Comparison of ENCODE assay signal across 8 mouse cellular contexts in genomic region chr14:18269947-18270528, GRCm38 (mm10). TPM values are rescaled to one million over a fixed set of nuclear protein-coding genes. Genes with fewer than 3 reads are reported as not detected.
DNase-seq lines count a peak whose midpoint lies in the region; ATAC-seq and TF ChIP-seq lines count a peak whose summit lies in the region.
"Not testable (repeated sequence)": the region's sequence is repeated elsewhere in the genome, so short reads cannot be mapped to it uniquely, and the experiment has no call there.

No protein-coding gene starts in this region.

- peak; percentile 40 for DNase-seq in MEL (ENCODE audit: low read depth, low spot score)
- DNase-seq in heart, adult 11 months = peak; percentile 94
- not testable (repeated sequence) for DNase-seq in left cerebral cortex, adult 2 months (ENCODE audit: extremely low spot score in 1 of 2, low spot score in 2 of 2); lung, adult 2 months; midbrain, postnatal 0 days (ENCODE audit: low spot score)

- peaks cover 32% of the 10 kb centered on the region for H3K79me2 ChIP-seq in MEL (ENCODE audit: control insufficient read depth, insufficient read depth, low read length, poor library complexity)

- peak overlapping the region; percentile 65 to 97 for H3K4me3 ChIP-seq in MEL (ENCODE audit: control insufficient read depth in 1 of 2, insufficient read depth in 1 of 2, low read depth in 2 of 2, low read length in 2 of 2)
- H3K4me3 ChIP-seq in embryonic facial prominence, embryonic 12.5 days = peak overlapping the region; percentile 93
- peak overlapping the region; percentile 93 for H3K4me3 ChIP-seq in hindbrain, embryonic 15.5 days
- H3K4me3 ChIP-seq in left cerebral cortex, adult 2 months = peak overlapping the region; percentile 79
- H3K4me3 ChIP-seq in lung, adult 2 months (replicated peaks; ENCODE audit: extremely low read depth, low read depth, low read length) = peak overlapping the region; percentile 78
- peak overlapping the region; percentile 88 for H3K4me3 ChIP-seq in midbrain, postnatal 0 days (ENCODE audit: low read depth, low read length)
- peak overlapping the region; percentile 69 for H3K4me3 ChIP-seq in stomach, embryonic 16.5 days (replicated peaks; ENCODE audit: low read length)

- H3K4me2 ChIP-seq in embryonic facial prominence, embryonic 12.5 days (replicated peaks) = peak overlapping the region; percentile 66
- peak overlapping the region; percentile 65 for H3K4me2 ChIP-seq in hindbrain, embryonic 15.5 days
- H3K4me2 ChIP-seq in midbrain, postnatal 0 days (ENCODE audit: low read depth, low read length, poor library complexity, severe bottlenecking) = peak overlapping the region; percentile 59
- H3K4me2 ChIP-seq in stomach, embryonic 16.5 days (ENCODE audit: low read depth, low read length) = peak overlapping the region; percentile 77

- peak overlapping the region; percentile 95 for H3K9ac ChIP-seq in MEL (ENCODE audit: control insufficient read depth, low read depth, low read length, poor library complexity, severe bottlenecking)
- peak overlapping the region; percentile 95 for H3K9ac ChIP-seq in embryonic facial prominence, embryonic 12.5 days
- peak overlapping the region; percentile 99 for H3K9ac ChIP-seq in hindbrain, embryonic 15.5 days
- H3K9ac ChIP-seq in midbrain, postnatal 0 days (replicated peaks; ENCODE audit: low read length, poor library complexity, severe bottlenecking) = peak overlapping the region; percentile 97
- peak overlapping the region; percentile 83 for H3K9ac ChIP-seq in stomach, embryonic 16.5 days (ENCODE audit: low read length)

- intact Hi-C loops in left cerebral cortex, adult 2 months (cut with DNase I) = loop anchor here (1.0 to 2.0 kb wide), 2 partner anchors 57 to 61 kb away; partner anchors contain the start of gene Ube2e1

- WGBS in embryonic facial prominence, embryonic 12.5 days = under 1% methylated on average over 24 of the region's 24 CpGs
- under 1% methylated on average over 24 of the region's 24 CpGs for WGBS in hindbrain, embryonic 15.5 days
- 1% methylated on average over 24 of the region's 24 CpGs for WGBS in lung, adult 2 months
- under 1% methylated on average over 18 of the region's 24 CpGs for WGBS in midbrain, postnatal 0 days
- WGBS in stomach, embryonic 16.5 days = 0% methylated on average over 21 of the region's 24 CpGs

- peak overlapping the region; percentile 81 for H3K27ac ChIP-seq in MEL (ENCODE audit: control insufficient read depth, low read depth, low read length)
- peak overlapping the region; percentile 84 for H3K27ac ChIP-seq in embryonic facial prominence, embryonic 12.5 days
- H3K27ac ChIP-seq in hindbrain, embryonic 15.5 days (replicated peaks) = peak overlapping the region; percentile 88
- H3K27ac ChIP-seq in left cerebral cortex, adult 2 months = peak overlapping the region; percentile 81
- peak overlapping the region; percentile 87 for H3K27ac ChIP-seq in midbrain, postnatal 0 days (ENCODE audit: low read depth, low read length)
- peak overlapping the region; percentile 60 for H3K27ac ChIP-seq in stomach, embryonic 16.5 days (ENCODE audit: low read length)

- not testable (repeated sequence) for TF ChIP-seq POLR2A in MEL (IDR thresholded peaks at IDR 0.05; ENCODE audit: control insufficient read depth in 1 of 2, insufficient read depth in 1 of 2, low read depth in 1 of 2, low read length in 2 of 2, poor library complexity in 1 of 2); lung, adult 2 months (IDR thresholded peaks at IDR 0.05; ENCODE audit: borderline replicate concordance, extremely low read depth, low read depth, low read length)

- H3K9me3 ChIP-seq in MEL (replicated peaks; ENCODE audit: insufficient read depth, low read length); embryonic facial prominence, embryonic 12.5 days; hindbrain, embryonic 15.5 days; midbrain, postnatal 0 days (ENCODE audit: low read length); stomach, embryonic 16.5 days (replicated peaks; ENCODE audit: control insufficient read depth, low read length): not testable (repeated sequence)

- TF ChIP-seq CTCF in MEL (IDR thresholded peaks at IDR 0.05 in 2 of 3, conservative IDR thresholded peaks at IDR 0.05 in 1 of 3; ENCODE audit: control insufficient read depth in 1 of 3, insufficient read depth in 1 of 3, low read depth in 2 of 3, low read length in 3 of 3, poor library complexity in 1 of 3, severe bottlenecking in 1 of 3); left cerebral cortex, adult 2 months (IDR thresholded peaks at IDR 0.05); lung, adult 2 months (IDR thresholded peaks at IDR 0.05; ENCODE audit: insufficient read depth, low read length); midbrain, postnatal 0 days (IDR thresholded peaks at IDR 0.05): not testable (repeated sequence)

- not testable (repeated sequence) for H3K4me1 ChIP-seq in MEL (ENCODE audit: control insufficient read depth in 1 of 2, insufficient read depth in 2 of 2, low read length in 2 of 2); embryonic facial prominence, embryonic 12.5 days; lung, adult 2 months (ENCODE audit: control insufficient read depth, insufficient read depth, low read length); midbrain, postnatal 0 days (ENCODE audit: insufficient read depth, low read length); stomach, embryonic 16.5 days (ENCODE audit: control insufficient read depth, insufficient read depth, low read length)
- H3K4me1 ChIP-seq in hindbrain, embryonic 15.5 days (replicated peaks) = peaks cover 25% of the 10 kb centered on the region

- peaks cover 10 to 16% of the 10 kb centered on the region in 2 experiments for H3K36me3 ChIP-seq in MEL (ENCODE audit: control insufficient read depth in 1 of 2, insufficient read depth in 2 of 2, low read length in 2 of 2)
- peaks cover 25% of the 10 kb centered on the region for H3K36me3 ChIP-seq in embryonic facial prominence, embryonic 12.5 days
- H3K36me3 ChIP-seq in hindbrain, embryonic 15.5 days = peaks cover 23% of the 10 kb centered on the region
- H3K36me3 ChIP-seq in midbrain, postnatal 0 days (ENCODE audit: insufficient read depth, low read length); stomach, embryonic 16.5 days (ENCODE audit: control insufficient read depth, insufficient read depth, low read length): not testable (repeated sequence)

- TF ChIP-seq EP300 in MEL (IDR thresholded peaks at IDR 0.05; ENCODE audit: low read depth in 1 of 2, low read length in 2 of 2) = not testable (repeated sequence)

- H3K27me3 ChIP-seq in MEL (ENCODE audit: control insufficient read depth in 1 of 2, insufficient read depth in 2 of 2, low read length in 2 of 2); embryonic facial prominence, embryonic 12.5 days; hindbrain, embryonic 15.5 days; midbrain, postnatal 0 days (ENCODE audit: insufficient read depth, low read length); stomach, embryonic 16.5 days (ENCODE audit: control insufficient read depth, insufficient read depth, low read length): not testable (repeated sequence)

- not testable (repeated sequence) for TF ChIP-seq RAD21 in MEL (IDR thresholded peaks at IDR 0.05; ENCODE audit: low read depth, low read length)

- not testable (repeated sequence) for ATAC-seq in embryonic facial prominence, embryonic 12.5 days (ENCODE audit: insufficient number of reproducible peaks, insufficient read depth, low FRiP score, low TSS enrichment); stomach, embryonic 16.5 days (ENCODE audit: insufficient read depth, low FRiP score)
- peak; percentile 1; the same call in 1 of the 2 replicates for ATAC-seq in hindbrain, embryonic 15.5 days (ENCODE audit: low FRiP score, low read depth)
- peak; percentile 14 for ATAC-seq in midbrain, postnatal 0 days (ENCODE audit: low FRiP score)

RNA-seq across cellular contexts. Expression of gene Nkiras1, which starts 0.9 kb away (rescaled TPM):
- 5.7 and 6.8 TPM in 2 replicates for total RNA-seq in MEL (2012; rRNA removed)
- 1 to 10 TPM in 1 of 2 experiments, not detected in 1; 6.9 TPM for polyA plus RNA-seq in MEL (2012; ENCODE audit: insufficient read depth in 1 of 2, insufficient read length in 2 of 2, low read depth in 1 of 2, low replicate concordance in 2 of 2, missing spikeins in 1 of 2)
- 17.4 and 21.5 TPM in 2 replicates for polyA plus RNA-seq in embryonic facial prominence, embryonic 12.5 days (2016; fragmentation: Nextera tagmentation; extraction: Ambion mirVana)
- 54.3 and 54.9 TPM in 2 replicates for polyA plus RNA-seq in hindbrain, embryonic 15.5 days (2015; fragmentation: Nextera tagmentation; extraction: Ambion mirVana)
- 100 to 1,000 TPM in 1 of 2 experiments, 10 to 100 TPM in 1; 97.0 to 107 TPM for total RNA-seq in left cerebral cortex, adult 2 months (2021)
- polyA plus RNA-seq in lung, adult 2 months (2012; rRNA removed) = 3.0 and 5.0 TPM in 2 replicates
- total RNA-seq in midbrain, postnatal 0 days (2014; rRNA removed) = 24.4 and 27.0 TPM in 2 replicates
- polyA plus RNA-seq in midbrain, postnatal 0 days (2015; fragmentation: Nextera tagmentation; extraction: Ambion mirVana) = 61.2 and 65.3 TPM in 2 replicates
- 16.7 and 19.5 TPM in 2 replicates for polyA plus RNA-seq in stomach, embryonic 16.5 days (2015; fragmentation: Nextera tagmentation; extraction: Ambion mirVana)

RNA-seq across cellular contexts. Expression of gene Rpl15, which starts 1.2 kb away (rescaled TPM):
- total RNA-seq in MEL (2012; rRNA removed) = 1,780 and 1,810 TPM in 2 replicates
- polyA plus RNA-seq in MEL (2012; ENCODE audit: insufficient read depth in 1 of 2, insufficient read length in 2 of 2, low read depth in 1 of 2, low replicate concordance in 2 of 2, missing spikeins in 1 of 2) = 100 to 1,000 TPM in 1 of 2 experiments, 10 to 100 TPM in 1; 99.6 to 885 TPM
- 390 and 444 TPM in 2 replicates for polyA plus RNA-seq in embryonic facial prominence, embryonic 12.5 days (2016; fragmentation: Nextera tagmentation; extraction: Ambion mirVana)
- 257 and 269 TPM in 2 replicates for polyA plus RNA-seq in hindbrain, embryonic 15.5 days (2015; fragmentation: Nextera tagmentation; extraction: Ambion mirVana)
- 100 to 1,000 TPM; 339 to 400 TPM for total RNA-seq in left cerebral cortex, adult 2 months (2021)
- 105 and 148 TPM in 2 replicates for polyA plus RNA-seq in lung, adult 2 months (2012; rRNA removed)
- 558 and 568 TPM in 2 replicates for total RNA-seq in midbrain, postnatal 0 days (2014; rRNA removed)
- polyA plus RNA-seq in midbrain, postnatal 0 days (2015; fragmentation: Nextera tagmentation; extraction: Ambion mirVana) = 287 and 293 TPM in 2 replicates
- 302 and 417 TPM in 2 replicates for polyA plus RNA-seq in stomach, embryonic 16.5 days (2015; fragmentation: Nextera tagmentation; extraction: Ambion mirVana)

RNA-seq across cellular contexts. Expression of gene Nr1d2, which starts 31.1 kb away (rescaled TPM):
- 5.4 and 6.1 TPM in 2 replicates for total RNA-seq in MEL (2012; rRNA removed)
- polyA plus RNA-seq in MEL (2012; ENCODE audit: insufficient read depth in 1 of 2, insufficient read length in 2 of 2, low read depth in 1 of 2, low replicate concordance in 2 of 2, missing spikeins in 1 of 2) = 1 to 10 TPM in 1 of 2 experiments, not detected in 1; 4.9 TPM
- polyA plus RNA-seq in embryonic facial prominence, embryonic 12.5 days (2016; fragmentation: Nextera tagmentation; extraction: Ambion mirVana) = 7.3 and 8.1 TPM in 2 replicates
- polyA plus RNA-seq in hindbrain, embryonic 15.5 days (2015; fragmentation: Nextera tagmentation; extraction: Ambion mirVana) = 5.5 and 6.0 TPM in 2 replicates
- total RNA-seq in left cerebral cortex, adult 2 months (2021) = 10 to 100 TPM; 74.2 to 97.1 TPM
- polyA plus RNA-seq in lung, adult 2 months (2012; rRNA removed) = 20.4 and 44.0 TPM in 2 replicates
- total RNA-seq in midbrain, postnatal 0 days (2014; rRNA removed) = 19.4 and 20.4 TPM in 2 replicates
- 8.6 and 9.5 TPM in 2 replicates for polyA plus RNA-seq in midbrain, postnatal 0 days (2015; fragmentation: Nextera tagmentation; extraction: Ambion mirVana)
- polyA plus RNA-seq in stomach, embryonic 16.5 days (2015; fragmentation: Nextera tagmentation; extraction: Ambion mirVana) = 7.3 and 7.5 TPM in 2 replicates
